26 mouse cellular contexts compared by ENCODE assay signal in genomic region chr11:46571327-46571726, GRCm38 (mm10). TPM values are rescaled to one million over a fixed set of nuclear protein-coding genes. Genes with fewer than 3 reads are reported as not detected.
DNase-seq lines count a peak whose midpoint lies in the region.
"Had no signal": no experiment of that assay in that cellular context is flagged by ENCODE, and none has a peak within 500 bp of the region (broad histone marks: within the 10 kb centered on the region; RNA-seq: fewer than 3 reads in every experiment).

BC053393 (plus strand) TSS chr11:46571536.

- DNase-seq in frontal cortex, adult 2 months (ENCODE audit: extremely low spot score in 1 of 2, low spot score in 1 of 2), result peak; percentile 13 to 51
- DNase-seq in frontal cortex, postnatal 10 days (ENCODE audit: low spot score in 2 of 2), result no peak
- peak; percentile 31 for DNase-seq in left cerebral cortex, adult 11 months (ENCODE audit: low spot score)
- DNase-seq in left cerebral cortex, postnatal 4 days, result no peak
- peak; percentile 6 to 10 for DNase-seq in right cerebral cortex, adult 2 months (ENCODE audit: low spot score in 2 of 2)
- DNase-seq in right cerebral cortex, postnatal 25 days, result no peak
- no peak for DNase-seq in MN1 (ENCODE audit: low spot score)
- DNase-seq: adrenal gland, postnatal 14 days; cerebellum, adult 18-20 months; cerebellum, adult 9-11 months; cerebellum, postnatal 36 days; gastrocnemius, adult 2 months; gastrocnemius, postnatal 25 days; heart, postnatal 10 days; heart, postnatal 4 days had no signal

- intact Hi-C loops in left cerebral cortex, postnatal 4 days (cut with DNase I), result no loop called here

RNA-seq across cellular contexts. Expression of gene BC053393, which starts in this region (rescaled TPM):
- 0.04 TPM in 1 of 2 replicates, not detected in the other for polyA plus RNA-seq in frontal cortex, adult 2 months (2012; rRNA removed)
- not detected for total RNA-seq in left cerebral cortex, postnatal 4 days (2021)
- total RNA-seq: adrenal gland, adult 18-20 months; adrenal gland, postnatal 14 days; gastrocnemius, adult 2 months; gastrocnemius, postnatal 25 days; granulocyte monocyte progenitor cell, adult 5-6 weeks; heart, postnatal 10 days; heart, postnatal 4 days; MEL had no signal
- polyA plus RNA-seq: activated CD4-positive, CD25-positive, alpha-beta regulatory T cell, adult 4 months; C2C12; embryonic facial prominence, embryonic 13.5 days; forebrain, embryonic 12.5 days; forebrain, embryonic 16.5 days; hindbrain, embryonic 12.5 days; hindbrain, embryonic 16.5 days; Patski had no signal

Comparison
In these comparisons a context has a peak if more than half of its experiments do, and no peak if none do; other contexts are left out.
1. DNase-seq: peak in left cerebral cortex, adult 11 months (single experiment) and right cerebral cortex, adult 2 months (2 of 2); none in frontal cortex, postnatal 10 days (0 of 2), left cerebral cortex, postnatal 4 days (single experiment), right cerebral cortex, postnatal 25 days (single experiment) and MN1 (single experiment).
2. Peak in DNase-seq in frontal cortex, adult 2 months; RNA of the gene not detected or under 1 TPM.